Mouse (Mus musculus) ovary, postnatal 10 days (tissue): Measurements from ENCODE around the gene Adat1.
"Not testable (repeated sequence)": the region's sequence is repeated elsewhere in the genome, so short reads cannot be mapped to it uniquely, and the experiment has no call there.

Experiments
- DNase-seq: peaks from one replicate; pipeline ENCODE4 v3.0.0; 2022; ENCODE audit warnings: low spot score

Adat1 gene

DNA sequence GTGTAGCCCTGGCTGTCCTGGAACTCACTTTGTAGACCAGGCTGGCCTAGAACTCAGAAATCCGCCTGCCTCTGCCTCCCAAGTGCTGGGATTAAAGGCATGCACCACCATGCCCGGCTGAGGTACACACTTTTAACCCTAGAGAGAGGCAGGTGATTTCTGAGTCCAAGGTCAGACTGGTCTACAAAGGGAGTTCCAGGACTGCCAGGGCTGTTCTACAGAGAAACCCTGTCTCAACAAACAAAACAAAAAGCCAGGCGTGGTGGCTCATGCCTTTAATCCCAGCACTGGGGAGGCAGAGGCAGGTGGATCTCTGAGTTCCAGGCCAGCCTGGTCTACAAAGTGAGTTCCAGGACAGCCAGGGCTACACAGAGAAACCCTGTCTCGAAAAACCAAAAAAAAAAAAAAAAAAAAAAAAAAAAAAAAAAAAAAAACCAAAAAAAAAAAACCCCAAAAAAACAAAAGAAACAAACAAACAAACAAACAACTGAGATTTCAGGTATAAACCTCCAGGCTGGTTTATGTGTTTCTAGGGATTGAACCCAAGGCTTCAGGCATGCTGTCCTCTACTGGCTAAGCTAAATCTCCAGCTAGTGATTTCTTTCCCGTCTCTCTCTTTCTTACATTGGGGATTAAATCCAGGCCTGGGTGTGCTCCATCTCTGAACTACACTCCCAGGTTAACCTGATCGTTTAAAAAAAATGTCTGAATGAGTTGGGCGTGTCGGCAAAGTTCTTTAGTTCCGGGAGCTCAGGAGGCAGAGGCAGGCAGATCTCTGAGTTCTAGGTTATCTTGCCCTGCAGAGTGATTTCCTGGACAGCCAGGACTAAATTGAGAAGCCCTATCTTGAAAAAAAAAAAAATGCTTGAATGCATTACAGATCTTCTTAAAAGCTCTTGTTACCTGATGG, 53.8 kb downstream of the Adat1 start:
- not testable (repeated sequence) for DNase-seq

DNA sequence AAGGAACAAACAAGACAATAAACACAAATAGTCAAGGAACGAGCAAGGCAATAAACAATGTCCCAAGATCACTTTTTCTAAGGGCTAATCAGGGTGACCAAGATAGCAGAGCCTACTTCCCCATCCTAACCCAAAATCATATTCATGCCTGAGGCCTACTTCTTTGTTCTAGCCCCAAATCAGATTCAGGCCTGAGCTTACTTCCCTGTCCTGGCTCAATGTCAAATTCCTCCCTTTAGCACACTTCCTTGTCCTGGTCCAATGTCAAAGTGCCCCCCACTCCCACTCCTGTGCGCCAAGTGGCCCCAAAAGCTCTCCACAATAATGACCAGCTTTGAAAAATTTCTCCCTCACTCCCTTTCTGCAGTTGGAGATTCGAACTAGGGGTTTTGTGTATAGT, 54.9 kb downstream of the Adat1 start:
- DNase-seq, result no peak

DNA sequence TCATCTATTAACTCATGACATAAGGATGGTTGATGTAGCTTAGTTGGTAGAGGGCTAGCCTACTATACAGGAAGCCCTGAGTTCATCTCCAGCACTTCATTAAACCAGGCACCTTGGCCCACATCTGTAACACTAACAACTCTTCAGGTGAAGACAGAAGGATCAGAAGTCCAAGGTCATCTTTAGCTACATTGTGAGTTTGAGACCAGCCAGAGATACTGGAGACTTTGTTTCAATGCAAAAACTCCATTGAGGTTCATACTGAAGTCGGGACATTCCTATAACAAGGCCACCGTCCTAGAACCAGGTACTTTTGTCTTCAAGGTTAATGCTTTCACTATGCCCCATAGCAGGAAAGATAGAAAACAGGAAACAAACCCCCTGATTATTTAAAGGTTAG, 57.9 kb downstream of the Adat1 start:
- DNase-seq, result no peak

DNA sequence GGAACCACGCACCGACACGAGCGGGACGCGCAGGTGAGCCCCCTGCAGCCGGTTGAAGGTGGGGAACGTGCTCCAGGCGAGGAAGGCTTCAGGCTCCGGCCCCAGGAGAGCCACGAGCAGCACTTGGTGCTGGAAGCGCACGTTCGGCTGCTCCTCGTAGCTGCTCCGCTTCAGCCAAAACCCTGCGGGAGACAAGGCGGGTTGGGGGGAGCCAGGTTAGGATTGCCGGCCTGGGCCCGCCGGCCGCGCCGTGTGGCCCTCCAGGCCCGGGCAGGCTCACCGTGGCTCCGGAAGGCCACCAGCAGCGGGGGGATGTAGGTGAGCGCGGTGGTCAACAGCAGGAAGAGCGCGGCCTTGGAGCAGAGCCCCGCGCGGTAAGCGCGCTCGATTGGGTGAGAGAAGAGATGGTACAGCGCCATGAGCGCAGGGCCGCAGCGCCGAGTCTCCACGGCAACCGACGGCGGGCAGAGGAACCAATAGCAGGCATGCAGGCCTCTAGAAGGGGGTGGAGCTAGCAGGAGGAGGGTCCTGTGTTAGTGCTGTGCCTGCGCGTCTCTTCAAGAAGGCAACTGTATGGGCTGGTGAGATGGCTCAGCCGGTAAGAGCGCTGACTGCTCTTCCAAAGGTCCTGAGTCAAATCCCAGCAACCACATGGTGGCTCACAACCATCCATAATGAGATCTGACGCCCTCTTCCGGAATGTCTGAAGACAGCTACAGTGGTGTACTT, 58.6 kb downstream of the Adat1 start, which contains the start of gene Tmem231:
TSS of gene Tmem231 (minus strand) at position 534 of the 729 bp plus-strand sequence.
- peak; percentile 75 for DNase-seq

DNA sequence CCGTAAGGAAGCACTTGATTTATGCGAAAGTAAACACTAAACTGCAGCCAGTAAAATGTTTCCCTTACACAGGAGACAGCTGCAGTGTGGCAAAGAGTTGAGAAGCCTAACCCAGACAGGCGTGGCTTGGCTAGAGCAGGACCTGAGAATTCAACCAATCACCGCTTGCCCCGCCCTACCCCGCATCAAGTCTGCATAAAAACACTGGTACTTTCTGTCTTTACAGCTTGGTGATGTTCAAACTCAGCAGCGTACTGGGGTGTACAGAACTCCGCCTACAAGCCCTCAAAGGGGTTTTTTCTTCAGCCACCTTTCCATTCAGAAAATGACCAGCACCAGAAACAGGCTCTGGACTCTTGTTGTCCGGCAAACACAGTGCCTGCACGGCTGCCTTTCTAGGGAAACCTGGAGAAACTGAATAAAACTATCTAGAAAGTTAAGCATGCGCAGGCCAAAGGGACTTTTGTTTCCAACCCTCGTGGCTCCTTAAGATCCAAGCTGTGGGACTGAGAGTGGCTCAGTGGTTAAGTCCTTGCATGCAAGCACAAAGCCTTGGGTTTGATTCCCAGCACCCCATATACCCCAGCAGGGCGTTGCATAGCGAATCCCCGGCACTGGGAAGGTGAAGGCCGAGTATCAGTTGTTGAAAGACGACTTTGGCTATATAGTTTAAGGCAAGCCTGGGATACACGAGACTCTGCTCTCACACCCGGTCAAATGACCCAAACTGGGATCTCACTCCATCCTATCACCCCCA, 59.3 kb downstream of the Adat1 start:
- peak; percentile 13 for DNase-seq

DNA sequence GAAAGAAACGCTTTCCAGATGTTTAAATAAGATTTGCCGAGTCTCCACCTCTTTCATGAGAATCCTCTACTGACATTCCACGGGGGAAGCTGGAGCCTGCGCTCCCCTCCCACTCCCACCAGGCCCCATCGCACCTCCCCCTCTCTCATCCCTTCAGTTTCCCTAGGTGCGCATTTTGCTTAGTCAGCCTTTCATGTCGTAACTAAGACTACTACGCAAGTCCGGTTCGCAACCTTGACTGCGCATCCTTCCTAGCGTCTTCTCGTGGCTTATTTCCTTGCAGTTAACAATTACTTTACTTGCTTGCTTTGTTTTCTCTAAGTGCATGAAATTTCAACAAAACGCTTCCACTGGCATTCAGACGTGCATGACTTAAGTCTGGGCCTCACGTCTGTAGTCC, 60.4 kb downstream of the Adat1 start:
- no peak for DNase-seq

DNA sequence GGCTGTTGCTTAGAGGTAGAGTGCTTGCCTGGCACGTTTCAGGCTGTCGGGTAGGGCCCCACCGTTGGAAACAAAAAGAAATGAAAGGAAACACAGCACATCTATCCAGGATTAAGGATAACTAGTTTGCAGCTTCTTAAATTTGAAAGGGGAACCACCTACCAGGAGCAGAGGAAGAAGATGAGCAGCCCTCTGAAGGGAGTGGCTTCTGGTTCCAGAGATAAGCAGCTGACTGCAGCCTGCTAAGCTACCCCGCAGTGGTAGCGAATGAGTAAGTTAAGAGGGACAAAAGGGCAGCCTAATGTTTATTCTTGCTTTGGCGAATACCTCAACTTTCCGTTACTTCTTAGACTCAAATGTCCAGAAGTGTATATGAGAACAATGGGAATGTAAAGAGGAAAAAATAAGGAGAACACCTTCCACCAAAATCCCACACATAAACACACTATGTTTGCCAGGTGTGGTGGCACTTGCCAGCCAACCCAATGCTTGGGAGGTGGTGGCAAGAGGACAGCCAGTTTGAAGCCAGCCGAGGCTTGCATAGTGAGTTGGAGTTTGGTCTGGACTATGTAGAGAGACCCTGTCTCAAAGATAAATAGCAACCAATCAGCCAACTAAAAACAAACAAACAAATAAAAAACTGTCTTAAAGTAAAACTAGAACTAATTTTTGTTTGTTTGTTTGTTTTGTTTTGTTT, 62.3 kb downstream of the Adat1 start:
- no peak for DNase-seq

DNA sequence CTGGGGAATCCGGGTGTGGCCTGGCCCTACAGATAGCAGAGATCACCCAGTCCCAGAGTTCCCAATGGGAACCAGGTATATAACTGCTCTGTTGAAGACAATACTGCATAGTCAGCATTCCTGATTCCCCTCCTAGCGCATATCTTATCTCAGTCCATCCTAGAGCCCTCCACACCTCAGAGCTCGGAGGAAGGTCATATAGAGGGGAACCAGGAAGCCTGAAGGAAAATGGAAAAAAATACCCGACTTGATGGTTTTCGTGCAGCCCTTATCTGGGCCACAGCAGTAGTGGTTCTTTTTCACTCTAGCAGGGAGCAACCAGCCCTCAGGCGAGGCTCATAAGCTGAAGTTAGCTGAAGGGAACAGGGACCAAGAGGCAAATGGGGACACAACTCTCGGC, 67.1 kb downstream of the Adat1 start:
- DNase-seq, result no peak

DNA sequence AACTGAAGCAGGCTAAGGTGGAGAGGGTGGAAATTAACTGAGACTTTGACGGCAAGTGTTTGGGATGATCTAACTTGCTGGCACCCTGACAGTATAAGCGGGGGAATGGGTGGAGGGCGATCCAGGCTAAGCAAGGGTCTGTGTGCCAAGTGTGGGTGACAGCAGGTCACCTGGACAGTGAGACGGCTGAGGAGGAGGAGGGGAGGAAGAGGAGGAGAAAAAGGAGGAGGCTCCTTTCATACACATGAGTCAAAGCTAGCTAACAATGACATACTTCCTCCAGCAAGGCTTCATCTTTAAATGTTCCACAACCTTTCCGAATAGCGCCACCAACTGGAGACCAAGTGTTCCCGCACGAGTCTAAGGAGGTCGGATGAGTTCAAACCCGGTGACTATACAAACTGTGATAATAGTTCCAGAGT, 68.7 kb downstream of the Adat1 start:
- DNase-seq, result no peak

DNA sequence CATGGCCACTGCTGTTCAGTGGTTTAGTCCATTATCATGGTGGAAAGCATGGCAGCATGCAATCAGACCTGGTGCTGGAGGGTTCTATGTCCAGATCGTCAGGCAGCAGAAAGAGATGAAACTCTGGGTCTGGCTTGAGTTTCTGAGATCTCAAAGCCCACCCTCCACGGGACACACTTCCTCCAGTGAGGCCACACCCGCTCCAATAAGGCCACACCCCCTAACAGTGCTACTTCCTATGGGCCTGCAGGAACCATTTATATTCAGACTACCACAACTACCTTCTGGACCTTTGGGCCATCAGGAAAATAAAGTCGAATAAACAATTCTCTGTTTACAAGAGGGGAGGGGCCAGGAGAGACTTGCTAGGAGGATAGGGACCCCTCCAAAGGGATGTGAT, 71.1 kb downstream of the Adat1 start:
- DNase-seq, result no peak

DNA sequence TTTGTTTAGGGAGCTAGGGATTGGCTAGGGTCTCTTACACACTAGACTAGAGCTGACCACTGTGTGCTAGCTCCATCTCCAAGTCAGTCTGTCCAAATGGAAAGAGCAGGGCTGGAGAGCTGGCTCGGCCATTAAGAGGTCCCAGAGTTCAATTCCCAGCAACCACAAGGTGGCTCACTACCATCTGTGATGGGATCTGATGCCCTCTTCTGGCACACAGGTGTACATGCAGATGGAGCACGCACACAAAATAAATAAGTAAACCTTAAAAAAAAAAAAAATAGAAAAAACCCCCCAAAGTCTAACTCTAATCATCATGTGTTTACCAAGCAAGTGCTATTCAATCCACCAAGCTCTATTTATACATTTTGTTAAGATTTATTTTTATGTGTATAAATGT, 72.4 kb downstream of the Adat1 start:
- DNase-seq, result no peak
